Mouse (Mus musculus) c-Kit-negative CD71-positive TER-119-positive erythroid progenitor cells, embryonic 14.5 days (primary cell): ENCODE measurements around the gene Slc9b1.

Experiments used
- DNase-seq: peaks from one replicate; pipeline ENCODE4 v3.0.0-alpha.2; 2013; ENCODE audit warnings: low read depth, low spot score

The Slc9b1 gene

DNA sequence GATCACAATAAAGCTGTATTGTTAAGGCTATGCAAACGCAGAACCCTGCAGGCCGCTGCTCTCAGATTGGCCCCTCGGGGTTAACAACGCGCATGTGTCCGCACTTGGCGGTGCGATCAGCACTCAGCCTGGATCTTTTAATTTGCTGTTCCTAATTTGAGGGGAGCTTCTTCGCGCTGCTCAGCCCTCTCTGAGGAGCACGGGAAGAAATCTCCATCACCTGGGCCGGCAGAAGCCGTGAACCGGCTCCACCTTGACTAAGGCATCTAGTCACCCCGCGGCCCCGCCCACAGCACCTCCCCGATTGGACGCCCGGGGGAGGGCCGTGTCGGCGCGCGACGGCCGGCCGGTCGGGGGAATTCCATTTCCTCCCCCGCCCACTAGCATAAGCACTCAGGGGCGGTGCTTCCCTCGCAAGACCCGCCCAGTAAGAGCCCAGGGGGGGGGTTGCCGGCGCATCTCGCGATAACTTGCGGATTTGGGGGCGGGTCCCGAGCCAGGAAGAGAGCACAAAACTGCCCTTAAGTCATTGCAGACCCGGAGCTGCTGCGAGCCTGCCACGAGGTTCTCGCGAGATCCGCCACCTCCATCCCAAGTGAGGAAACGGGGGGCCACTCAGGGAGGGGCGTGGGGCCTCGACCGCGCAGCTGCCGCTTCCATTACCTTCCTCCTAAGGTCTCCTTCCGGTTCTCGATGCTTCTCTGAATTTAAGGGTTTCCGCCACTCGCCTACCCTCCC is 90.1 kb downstream of the Slc9b1 start, which contains the start of gene Ube2d3:
Gene Ube2d3, plus strand, starts transcription at position 392 of the 738 bp plus-strand sequence.
- DNase-seq = peak; percentile 94

GRCm38 (mm10) chr3:135438531-135438912 is 90.7 kb downstream of the Slc9b1 start:
- DNase-seq = peak; percentile 72

DNA sequence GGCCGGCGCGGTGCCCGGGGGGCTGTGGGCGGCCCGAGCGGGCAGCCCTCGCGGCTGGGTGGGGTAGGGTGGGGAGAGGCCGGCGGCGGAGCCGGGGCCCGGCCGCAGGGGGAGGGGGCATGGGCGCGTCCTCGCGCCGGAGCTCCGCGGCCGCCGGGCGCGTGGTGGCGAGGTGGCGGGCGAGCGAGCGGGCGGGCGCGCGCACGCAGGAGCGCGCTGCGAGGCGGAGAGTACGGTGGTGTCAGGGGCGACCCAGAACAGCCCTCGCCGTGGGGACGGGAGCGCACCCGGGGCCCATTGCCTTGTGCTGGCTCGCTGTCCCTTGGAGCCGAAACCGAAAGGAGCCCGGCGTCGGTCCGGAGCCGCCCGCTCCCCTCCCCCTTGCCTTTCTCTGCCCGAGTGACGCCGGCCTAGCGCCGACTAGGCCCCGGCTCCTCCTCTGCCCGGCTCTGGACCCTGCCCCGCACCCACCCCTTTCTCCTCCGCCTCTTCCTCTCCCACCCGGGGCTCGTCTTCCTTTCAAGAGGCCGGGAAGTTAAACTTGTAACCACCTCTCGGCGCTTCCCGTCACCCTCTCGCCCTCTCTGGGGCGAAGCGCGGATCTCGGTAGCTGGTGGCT is 91.2 kb downstream of the Slc9b1 start:
- peak; percentile 62 for DNase-seq

- DNase-seq = no peak
Measured at GRCm38 (mm10) chr3:135439651-135440050, 91.8 kb downstream of the Slc9b1 start.

- DNase-seq = peak; percentile 64
Measured at GRCm38 (mm10) chr3:135440221-135440620, 92.4 kb downstream of the Slc9b1 start.

DNA sequence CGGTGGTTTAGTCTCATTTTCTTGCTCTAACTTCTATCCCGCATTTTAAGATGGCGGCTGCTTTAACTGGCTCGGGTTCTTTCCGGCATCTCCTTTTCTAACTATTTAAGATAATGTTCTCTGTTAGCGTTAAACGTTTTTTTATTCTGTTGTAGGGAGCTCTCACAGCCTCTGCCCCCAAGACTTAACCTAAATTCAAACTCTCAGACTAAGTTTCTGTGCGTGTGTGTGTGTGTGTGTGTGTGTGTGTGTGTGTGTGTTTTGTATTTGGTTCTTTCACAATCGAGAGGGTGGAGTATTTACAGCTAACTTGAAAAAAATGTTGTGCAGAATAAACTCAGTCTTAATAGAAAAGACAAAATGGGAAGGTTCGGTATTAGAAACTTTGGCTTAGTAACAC is 92.8 kb downstream of the Slc9b1 start:
- no peak for DNase-seq

DNA sequence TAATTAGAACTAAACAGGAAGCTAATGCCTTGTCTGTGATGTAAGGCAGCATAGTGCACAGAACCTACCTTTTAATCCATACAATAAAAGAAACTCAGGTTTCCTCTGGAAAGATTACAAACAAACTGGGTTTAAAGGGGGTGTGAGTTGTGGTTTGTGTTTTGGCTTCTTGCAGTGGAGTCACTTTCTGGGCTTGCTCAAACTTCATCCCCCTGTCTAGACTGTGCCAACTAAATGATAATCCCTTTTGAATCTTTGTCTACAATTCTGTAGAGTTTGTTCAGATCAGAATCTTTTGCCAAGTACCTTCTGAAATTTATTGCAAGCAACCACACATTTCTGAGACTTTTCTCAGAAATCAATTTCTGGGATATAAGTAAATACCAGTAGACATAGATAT is 97.1 kb downstream of the Slc9b1 start:
- no peak for DNase-seq
